7 mouse cellular contexts compared by ENCODE assay signal in the genomic region with DNA sequence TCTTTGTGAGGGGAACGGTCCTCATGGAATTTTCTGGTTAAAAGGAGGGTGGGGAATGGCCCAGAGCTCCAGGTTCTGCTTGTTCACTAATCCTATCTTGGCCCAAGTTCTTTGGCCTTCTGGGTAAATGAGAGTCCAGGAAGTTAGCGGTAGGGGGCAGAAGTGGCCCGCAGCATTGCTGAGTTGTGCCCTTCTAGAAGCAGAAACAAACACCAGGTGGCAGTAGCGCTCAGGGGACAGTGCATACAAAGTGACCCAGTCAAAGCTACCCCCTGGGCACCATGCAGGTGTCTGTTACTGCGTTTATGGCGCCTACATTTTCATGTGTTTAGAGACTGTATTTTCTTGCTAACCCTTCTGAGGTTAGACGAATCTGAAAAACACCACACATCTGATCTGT. TPM values are rescaled to one million over a fixed set of nuclear protein-coding genes. Genes with fewer than 3 reads are reported as not detected.
DNase-seq lines count a peak whose midpoint lies in the region; ATAC-seq lines count a peak whose summit lies in the region.

No protein-coding gene starts in this region.

- no peaks in the 10 kb centered on the region for H3K9me3 ChIP-seq in intestine, embryonic 16.5 days (ENCODE audit: control insufficient read depth, low read length)
- no peaks in the 10 kb centered on the region for H3K9me3 ChIP-seq in midbrain, embryonic 14.5 days (ENCODE audit: control insufficient read depth, low read length)

- H3K27me3 ChIP-seq in intestine, embryonic 16.5 days (replicated peaks; ENCODE audit: control insufficient read depth, insufficient read depth, low read length) = no peaks in the 10 kb centered on the region
- no peaks in the 10 kb centered on the region; the same call in 1 of the 2 replicates for H3K27me3 ChIP-seq in midbrain, embryonic 14.5 days (ENCODE audit: control insufficient read depth, insufficient read depth, low read length)

- ATAC-seq in intestine, embryonic 16.5 days = peak; percentile 72
- peak; percentile 62; the same call in 1 of the 2 replicates for ATAC-seq in midbrain, embryonic 14.5 days (ENCODE audit: low FRiP score, low TSS enrichment)

- no peak overlapping the region for H3K4me3 ChIP-seq in intestine, embryonic 16.5 days (ENCODE audit: low read length)
- H3K4me3 ChIP-seq in midbrain, embryonic 14.5 days (replicated peaks; ENCODE audit: low read depth, low read length) = no peak overlapping the region

- intact Hi-C loops in gastrocnemius, postnatal 36 days (cut with DNase I) = loop anchor here (5.0 kb wide), 4 partner anchors 34 to 869 kb away; a partner anchor contains a TSS
- intact Hi-C loops in left cerebral cortex, postnatal 36 days (cut with DNase I) = loop anchor here (1.0 to 5.0 kb wide), 3 partner anchors 34 to 869 kb away; a partner anchor contains a TSS

- no peak overlapping the region for H3K9ac ChIP-seq in intestine, embryonic 16.5 days (ENCODE audit: low read depth, low read length)
- no peak overlapping the region for H3K9ac ChIP-seq in midbrain, embryonic 14.5 days (replicated peaks; ENCODE audit: low read length)

- no peak overlapping the region for H3K4me2 ChIP-seq in intestine, embryonic 16.5 days (ENCODE audit: low read depth, low read length)
- no peak overlapping the region for H3K4me2 ChIP-seq in midbrain, embryonic 14.5 days (ENCODE audit: low read length)

- no peaks in the 10 kb centered on the region for H3K36me3 ChIP-seq in intestine, embryonic 16.5 days (ENCODE audit: control insufficient read depth, insufficient read depth, low read length)
- no peaks in the 10 kb centered on the region for H3K36me3 ChIP-seq in midbrain, embryonic 14.5 days (ENCODE audit: control insufficient read depth, insufficient read depth, low read length)

- 5% methylated on average over 7 of the region's 7 CpGs for WGBS in intestine, embryonic 16.5 days
- WGBS in midbrain, embryonic 14.5 days = 4% methylated on average over 7 of the region's 7 CpGs

- peak; percentile 88 to 97 for DNase-seq in adrenal gland, adult (ENCODE audit: inconsistent age in 2 of 2, low spot score in 1 of 2)
- DNase-seq in embryo, embryonic 10.5 days (ENCODE audit: low spot score) = peak; percentile 95
- DNase-seq in gastrocnemius, postnatal 36 days = peak; percentile 74 to 84
- DNase-seq in left cerebral cortex, postnatal 36 days (ENCODE audit: low spot score in 2 of 2) = peak; percentile 69 to 83
- peak; percentile 91 for DNase-seq in midbrain, embryonic 14.5 days
- peak; percentile 70 for DNase-seq in spleen, adult 12 weeks (ENCODE audit: low spot score)

- H3K27ac ChIP-seq in intestine, embryonic 16.5 days (ENCODE audit: low read length) = no peak overlapping the region
- H3K27ac ChIP-seq in midbrain, embryonic 14.5 days (replicated peaks; ENCODE audit: low read depth, low read length) = no peak overlapping the region

- peaks cover 17% of the 10 kb centered on the region for H3K4me1 ChIP-seq in intestine, embryonic 16.5 days (ENCODE audit: control insufficient read depth, insufficient read depth, low read length)
- H3K4me1 ChIP-seq in midbrain, embryonic 14.5 days (ENCODE audit: control insufficient read depth, insufficient read depth, low read length) = peaks cover 16% of the 10 kb centered on the region

RNA-seq across cellular contexts. Expression of a gene that starts 8.1 kb away (rescaled TPM):
- under 1 TPM in 1 of 2 experiments, not detected in 1; 0.33 TPM for total RNA-seq in gastrocnemius, postnatal 36 days (2021)
- 1.1 and 1.3 TPM in 2 replicates for polyA plus RNA-seq in intestine, embryonic 16.5 days (2015; fragmentation: Nextera tagmentation; extraction: Ambion mirVana)
- 1 to 10 TPM; 3.4 to 4.0 TPM for total RNA-seq in left cerebral cortex, postnatal 36 days (2021)
- polyA plus RNA-seq in midbrain, embryonic 14.5 days (2014; fragmentation: Nextera tagmentation; extraction: Ambion mirVana) = 1.9 and 2.2 TPM in 2 replicates

RNA-seq across cellular contexts. Expression of a gene that starts 27.0 kb away (rescaled TPM):
- total RNA-seq in gastrocnemius, postnatal 36 days (2021) = not detected
- polyA plus RNA-seq in intestine, embryonic 16.5 days (2015; fragmentation: Nextera tagmentation; extraction: Ambion mirVana) = 0.15 and 0.31 TPM in 2 replicates
- total RNA-seq in left cerebral cortex, postnatal 36 days (2021) = under 1 TPM in 1 of 2 experiments, not detected in 1; 0.47 TPM
- polyA plus RNA-seq in midbrain, embryonic 14.5 days (2014; fragmentation: Nextera tagmentation; extraction: Ambion mirVana) = 0.22 TPM in 1 of 2 replicates, not detected in the other

RNA-seq across cellular contexts. Expression of a gene that starts 28.9 kb away (rescaled TPM):
- total RNA-seq in gastrocnemius, postnatal 36 days (2021) = 10 to 100 TPM; 20.4 to 23.5 TPM
- 469 and 470 TPM in 2 replicates for polyA plus RNA-seq in intestine, embryonic 16.5 days (2015; fragmentation: Nextera tagmentation; extraction: Ambion mirVana)
- 10 to 100 TPM in 1 of 2 experiments, 1 to 10 TPM in 1; 10.0 to 11.6 TPM for total RNA-seq in left cerebral cortex, postnatal 36 days (2021)
- polyA plus RNA-seq in midbrain, embryonic 14.5 days (2014; fragmentation: Nextera tagmentation; extraction: Ambion mirVana) = 25.7 and 43.5 TPM in 2 replicates

RNA-seq across cellular contexts. Expression of a gene that starts 47.1 kb away (rescaled TPM):
- total RNA-seq in gastrocnemius, postnatal 36 days (2021) = under 1 TPM; 0.36 to 0.59 TPM
- 109 and 110 TPM in 2 replicates for polyA plus RNA-seq in intestine, embryonic 16.5 days (2015; fragmentation: Nextera tagmentation; extraction: Ambion mirVana)
- 10 to 100 TPM in 1 of 2 experiments, 1 to 10 TPM in 1; 8.4 to 11.2 TPM for total RNA-seq in left cerebral cortex, postnatal 36 days (2021)
- polyA plus RNA-seq in midbrain, embryonic 14.5 days (2014; fragmentation: Nextera tagmentation; extraction: Ambion mirVana) = 49.6 and 52.6 TPM in 2 replicates

RNA-seq across cellular contexts. Expression of a gene that starts 53.5 kb away (rescaled TPM):
- under 1 TPM; 0.20 to 0.33 TPM for total RNA-seq in gastrocnemius, postnatal 36 days (2021)
- 1.6 and 2.3 TPM in 2 replicates for polyA plus RNA-seq in intestine, embryonic 16.5 days (2015; fragmentation: Nextera tagmentation; extraction: Ambion mirVana)
- under 1 TPM; 0.49 to 0.82 TPM for total RNA-seq in left cerebral cortex, postnatal 36 days (2021)
- 0.32 TPM in 1 of 2 replicates, not detected in the other for polyA plus RNA-seq in midbrain, embryonic 14.5 days (2014; fragmentation: Nextera tagmentation; extraction: Ambion mirVana)
